Mouse (Mus musculus) bone marrow macrophage, adult 2 months (primary cell): ENCODE measurements around the gene Obp1a. TPM values are rescaled to one million over a fixed set of nuclear protein-coding genes. Genes with fewer than 3 reads are reported as not detected.

Experiments
- H3K27ac ChIP-seq: 2 replicates; pipeline ENCODE4 v1.5.1; 2012; ENCODE audit warnings: low read depth, low read length; ENCODE audit not compliant: insufficient read depth
- H3K4me1 ChIP-seq: 2 replicates; pipeline ENCODE4 v1.6.1; 2012; ENCODE audit warnings: low read length; ENCODE audit not compliant: control insufficient read depth, insufficient read depth
- H3K4me3 ChIP-seq: 2 replicates; pipeline ENCODE4 v1.5.1; 2012; ENCODE audit warnings: mild to moderate bottlenecking, low read length, moderate library complexity; ENCODE audit not compliant: insufficient read depth
- CTCF ChIP-seq: IDR thresholded peaks from 2 replicates; pipeline ENCODE4 v1.5.1; 2012; ENCODE audit warnings: low read depth, mild to moderate bottlenecking, low read length, moderate library complexity
- POLR2A ChIP-seq: IDR thresholded peaks from 2 replicates; pipeline ENCODE4 v1.6.1; 2012; ENCODE audit warnings: mild to moderate bottlenecking, low read depth, low read length, borderline replicate concordance
- polyA plus RNA-seq: library from polyadenylated mRNA; stranded (reverse); fragments of >200 nt; gene quantifications from 2 replicates; pipeline ENCODE4 v1.2.4, GENCODE M21; 2012; ENCODE audit not compliant: missing spikeins, insufficient read depth, insufficient read length

Obp1a gene
- polyA plus RNA-seq, result not detected in 2 replicates

GRCm38 (mm10) chrX:78091274-78091673 is at the start of gene Obp1a:
Gene Obp1a (minus strand): TSS chrX:78091374.
- H3K4me1 ChIP-seq, result no peaks in the 10 kb centered on the region
- H3K4me3 ChIP-seq, result no peak within 1 kb of the TSS
- TF ChIP-seq CTCF, result no peak
- H3K27ac ChIP-seq, result no peak within 1 kb of the TSS

GRCm38 (mm10) chrX:78125167-78125566 is 34.0 kb upstream of the Obp1a start, which contains the start of gene Gm5938:
Gene Gm5938 (plus strand): TSS chrX:78125467.
- H3K27ac ChIP-seq, result no peak within 1 kb of the TSS
- H3K4me1 ChIP-seq, result no peaks in the 10 kb centered on the region
- no peak within 1 kb of the TSS for H3K4me3 ChIP-seq
- TF ChIP-seq POLR2A (no peak), CTCF (no peak)

Other genes starting within 250 kb of the Obp1a start
- gene Pbsn, start 237.8 kb downstream of the Obp1a start, polyA plus RNA-seq, result not detected in 2 replicates
- gene Gm14744, start 226.6 kb downstream of the Obp1a start, polyA plus RNA-seq, result not detected in 2 replicates
- not detected in 2 replicates for gene 5430402E10Rik, start 166.3 kb downstream of the Obp1a start, polyA plus RNA-seq
- gene Gm5938, start 34.1 kb upstream of the Obp1a start, polyA plus RNA-seq, result not detected in 2 replicates
- gene Obp1b, start 95.4 kb upstream of the Obp1a start, polyA plus RNA-seq, result not detected in 2 replicates
- not detected in 2 replicates for gene Gm14743, start 154.5 kb upstream of the Obp1a start, polyA plus RNA-seq